Mouse (Mus musculus): ENCODE data around the gene Rrm2.

DNA sequence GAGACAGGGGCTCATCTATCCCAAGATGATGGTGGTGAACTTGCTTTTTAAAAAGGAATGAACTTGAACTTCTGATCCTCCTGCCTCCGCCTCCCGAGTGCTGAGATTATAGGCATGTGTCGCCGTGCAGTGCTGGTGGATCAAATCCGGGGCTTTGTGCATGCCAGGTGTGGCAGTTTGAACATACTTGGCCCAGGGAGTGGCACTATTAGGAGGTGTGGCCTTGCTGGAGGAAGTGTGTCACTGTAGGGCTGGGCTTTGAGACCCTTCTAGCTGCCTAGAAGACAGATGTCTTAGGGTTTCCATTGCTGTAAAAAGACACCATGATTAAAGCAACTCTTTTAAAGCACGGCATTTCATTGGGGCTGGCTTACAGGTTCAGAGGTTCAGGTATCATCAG lies 42.5 kb downstream of the Rrm2 start:
- TF ChIP-seq POLR2AphosphoS2 (IDR thresholded peaks at IDR 0.05; ENCODE audit: low read length) (no peak), ZKSCAN1 (IDR thresholded peaks at IDR 0.05; ENCODE audit: low read depth, low read length) (no peak)
